Mouse (Mus musculus): ENCODE measurements around the gene Smco1. TPM values are rescaled to one million over a fixed set of nuclear protein-coding genes. Genes with fewer than 3 reads are reported as not detected.
"Not testable (repeated sequence)": the region's sequence is repeated elsewhere in the genome, so short reads cannot be mapped to it uniquely, and the experiment has no call there.

Gene Smco1
- polyA plus RNA-seq, 1 experiment from 2014 or later = not detected

DNA sequence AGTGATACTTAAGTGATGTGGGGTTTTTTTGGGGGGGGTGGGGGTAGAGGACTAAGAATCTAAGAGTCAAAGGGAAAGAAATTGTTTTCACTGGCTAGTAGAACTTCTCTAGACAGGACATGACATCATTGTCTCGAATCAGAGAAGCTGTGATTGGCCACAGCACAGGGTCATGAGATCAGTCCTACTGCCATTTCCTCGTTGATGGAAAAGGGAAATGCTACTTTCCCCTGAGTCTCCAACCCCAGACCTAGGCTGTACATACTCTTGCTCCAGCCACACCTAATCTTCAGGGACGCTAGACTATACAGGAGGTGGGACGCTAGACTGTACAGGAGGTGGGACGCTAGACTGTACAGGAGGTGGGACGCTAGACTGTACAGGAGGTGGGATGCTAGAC, 3.8 kb downstream of the Smco1 start:
- no peak for ATAC-seq (ENCODE audit: insufficient number of reproducible peaks, insufficient read depth, low FRiP score, low TSS enrichment, low read depth)
- peaks cover 4% of the 10 kb centered on the region for H3K36me3 ChIP-seq
- H3K9ac ChIP-seq = no peak overlapping the region
- no peak overlapping the region for H3K4me3 ChIP-seq
- no peak overlapping the region for H3K27ac ChIP-seq
- no peaks in the 10 kb centered on the region for H3K9me3 ChIP-seq
- H3K4me1 ChIP-seq = peaks cover 15% of the 10 kb centered on the region
- WGBS = 88% methylated on average over 6 of the region's 6 CpGs
- H3K4me2 ChIP-seq = no peak overlapping the region
- H3K27me3 ChIP-seq = no peaks in the 10 kb centered on the region

- 74% methylated on average over 1 of the region's 1 CpGs for WGBS
- ATAC-seq (ENCODE audit: insufficient number of reproducible peaks, insufficient read depth, low FRiP score, low TSS enrichment, low read depth) = no peak
- Histone ChIP-seq H3K9ac (no peak overlapping the region), H3K27me3 (no peaks in the 10 kb centered on the region), H3K4me1 (peaks cover 18% of the 10 kb centered on the region), H3K4me3 (no peak overlapping the region), H3K9me3 (no peaks in the 10 kb centered on the region), H3K36me3 (peaks cover 11% of the 10 kb centered on the region), H3K27ac (no peak overlapping the region), H3K4me2 (no peak overlapping the region)
Observed at GRCm38 (mm10) chr16:32275830-32276229, 4.6 kb downstream of the Smco1 start.

GRCm38 (mm10) chr16:32277308-32278256, 6.3 kb downstream of the Smco1 start, which contains the start of gene Rnf168:
TSS of gene Rnf168 (plus strand) at chr16:32277459.
- Histone ChIP-seq H3K9ac (peak within 1 kb of the TSS; percentile 94), H3K36me3 (peaks cover 14% of the 10 kb centered on the region), H3K4me1 (peaks cover 18% of the 10 kb centered on the region), H3K27ac (peak within 1 kb of the TSS; percentile 97), H3K9me3 (no peaks in the 10 kb centered on the region), H3K4me2 (peak within 1 kb of the TSS; percentile 73), H3K27me3 (no peaks in the 10 kb centered on the region), H3K4me3 (peak within 1 kb of the TSS; percentile 83)
- WGBS = under 1% methylated on average over 75 of the region's 75 CpGs
- peak; percentile 85 for ATAC-seq (ENCODE audit: insufficient number of reproducible peaks, insufficient read depth, low FRiP score, low TSS enrichment, low read depth)

GRCm38 (mm10) chr16:32278396-32278795, 7.1 kb downstream of the Smco1 start:
- peak overlapping the region; percentile 97 for H3K27ac ChIP-seq
- 41% methylated on average over 7 of the region's 7 CpGs for WGBS

GRCm38 (mm10) chr16:32280211-32280610, 8.9 kb downstream of the Smco1 start:
- peaks cover 39% of the 10 kb centered on the region for H3K36me3 ChIP-seq
- H3K27ac ChIP-seq = no peak overlapping the region
- no peaks in the 10 kb centered on the region for H3K9me3 ChIP-seq
- H3K4me3 ChIP-seq = peak overlapping the region; percentile 20
- H3K9ac ChIP-seq = no peak overlapping the region
- no peaks in the 10 kb centered on the region for H3K27me3 ChIP-seq
- H3K4me1 ChIP-seq = peaks cover 18% of the 10 kb centered on the region
- H3K4me2 ChIP-seq = peak overlapping the region; percentile 73
- no peak for ATAC-seq (ENCODE audit: insufficient number of reproducible peaks, insufficient read depth, low FRiP score, low TSS enrichment, low read depth)
- 95% methylated on average over 8 of the region's 8 CpGs for WGBS

More at GRCm38 (mm10) chr16:32278396-32278795, 7.1 kb downstream of the Smco1 start:
- no peak for ATAC-seq (ENCODE audit: insufficient number of reproducible peaks, insufficient read depth, low FRiP score, low TSS enrichment, low read depth)
- Histone ChIP-seq H3K4me3 (peak overlapping the region; percentile 83), H3K27me3 (no peaks in the 10 kb centered on the region), H3K4me1 (peaks cover 18% of the 10 kb centered on the region), H3K4me2 (peak overlapping the region; percentile 73), H3K9me3 (no peaks in the 10 kb centered on the region), H3K36me3 (peaks cover 21% of the 10 kb centered on the region), H3K9ac (peak overlapping the region; percentile 94)

DNA sequence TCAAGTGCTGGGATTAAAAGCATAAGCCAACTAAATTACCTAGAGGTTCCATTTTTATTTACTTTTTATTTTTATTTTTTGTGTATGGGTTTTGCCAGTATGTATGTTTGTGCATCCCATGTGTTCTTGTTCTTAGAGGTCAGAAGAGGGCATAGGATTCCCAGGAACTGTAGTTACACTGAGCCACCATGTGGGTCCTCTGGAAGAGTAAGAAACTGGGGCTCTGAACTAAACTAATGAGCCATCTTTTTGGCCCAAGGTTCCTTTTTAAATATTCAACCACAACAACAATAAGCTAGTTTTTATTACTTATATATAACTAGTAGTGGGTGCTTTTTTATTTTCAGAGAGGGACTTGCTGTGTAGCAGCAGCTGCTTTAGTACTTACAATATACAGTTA, 11.3 kb downstream of the Smco1 start:
- no peaks in the 10 kb centered on the region for H3K27me3 ChIP-seq
- H3K4me2 ChIP-seq = no peak overlapping the region
- H3K4me1 ChIP-seq = peaks cover 14% of the 10 kb centered on the region
- no peak for ATAC-seq (ENCODE audit: insufficient number of reproducible peaks, insufficient read depth, low FRiP score, low TSS enrichment, low read depth)
- H3K36me3 ChIP-seq = peaks cover 62% of the 10 kb centered on the region
- no peak overlapping the region for H3K27ac ChIP-seq
- no peak overlapping the region for H3K4me3 ChIP-seq
- H3K9ac ChIP-seq = no peak overlapping the region
- no peaks in the 10 kb centered on the region for H3K9me3 ChIP-seq

GRCm38 (mm10) chr16:32291821-32292220, 20.6 kb downstream of the Smco1 start:
- Histone ChIP-seq H3K27ac (no peak overlapping the region), H3K36me3 (peaks cover 61% of the 10 kb centered on the region), H3K4me2 (no peak overlapping the region), H3K9me3 (no peaks in the 10 kb centered on the region), H3K27me3 (no peaks in the 10 kb centered on the region), H3K9ac (no peak overlapping the region), H3K4me3 (no peak overlapping the region), H3K4me1 (no peaks in the 10 kb centered on the region)
- ATAC-seq (ENCODE audit: insufficient number of reproducible peaks, insufficient read depth, low FRiP score, low TSS enrichment, low read depth) = no peak
- 94% methylated on average over 4 of the region's 4 CpGs for WGBS

DNA sequence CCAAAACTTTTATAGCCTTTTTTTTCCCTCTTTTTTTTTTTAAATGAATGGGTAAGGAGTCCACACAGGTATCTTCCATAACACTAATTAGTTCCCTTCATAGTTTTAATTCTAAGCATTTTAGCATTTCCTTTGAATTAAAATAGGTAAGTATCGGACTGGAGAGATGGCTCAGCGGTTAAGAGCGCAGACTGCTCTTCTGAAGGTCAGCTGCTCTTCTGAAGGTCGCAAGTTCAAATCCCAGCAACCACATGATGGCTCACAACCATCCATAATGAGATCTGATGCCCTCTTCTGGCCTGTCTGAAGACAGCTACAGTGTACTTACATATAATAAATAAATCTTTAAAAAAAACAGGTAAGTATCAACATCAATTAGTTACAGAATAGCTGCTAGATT, 28.3 kb downstream of the Smco1 start:
- not testable (repeated sequence) for H3K4me1 ChIP-seq; H3K9me3 ChIP-seq; H3K9ac ChIP-seq; H3K27me3 ChIP-seq; H3K4me2 ChIP-seq; H3K27ac ChIP-seq; ATAC-seq (ENCODE audit: insufficient number of reproducible peaks, insufficient read depth, low FRiP score, low TSS enrichment, low read depth); H3K4me3 ChIP-seq
- WGBS = 95% methylated on average over 4 of the region's 4 CpGs
- H3K36me3 ChIP-seq = peaks cover 51% of the 10 kb centered on the region

DNA sequence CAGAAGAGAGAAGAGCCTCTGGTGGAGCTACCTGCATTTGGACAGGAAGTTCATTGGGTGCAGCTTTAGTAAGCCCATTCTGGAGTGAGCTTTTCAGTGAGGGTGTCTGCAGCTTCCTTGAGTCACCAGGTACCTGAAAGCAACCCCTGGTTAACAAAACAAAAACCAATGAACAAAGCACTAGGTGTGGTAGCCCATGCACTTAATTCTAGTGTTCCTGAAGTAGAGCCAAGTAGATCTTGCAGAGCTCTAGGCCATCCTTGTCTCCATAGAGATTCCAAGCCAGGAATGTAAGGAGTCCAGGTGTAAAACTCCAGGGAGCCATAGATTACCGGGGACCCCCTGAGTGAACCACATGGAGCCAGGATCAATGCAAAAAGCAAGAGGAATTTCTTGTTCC, 31.8 kb downstream of the Smco1 start:
- peaks cover 28% of the 10 kb centered on the region for H3K36me3 ChIP-seq
- ATAC-seq (ENCODE audit: insufficient number of reproducible peaks, insufficient read depth, low FRiP score, low TSS enrichment, low read depth) = no peak
- H3K9me3 ChIP-seq = no peaks in the 10 kb centered on the region
- H3K27ac ChIP-seq = no peak overlapping the region
- no peaks in the 10 kb centered on the region for H3K27me3 ChIP-seq
- H3K4me1 ChIP-seq = no peaks in the 10 kb centered on the region
- no peak overlapping the region for H3K4me2 ChIP-seq
- 61% methylated on average over 1 of the region's 1 CpGs for WGBS
- no peak overlapping the region for H3K9ac ChIP-seq
- no peak overlapping the region for H3K4me3 ChIP-seq

- peaks cover 20% of the 10 kb centered on the region for H3K36me3 ChIP-seq
- H3K4me3 ChIP-seq = no peak overlapping the region
- no peak overlapping the region for H3K9ac ChIP-seq
- H3K9me3 ChIP-seq = no peaks in the 10 kb centered on the region
- WGBS = 92% methylated on average over 7 of the region's 7 CpGs
- no peaks in the 10 kb centered on the region for H3K4me1 ChIP-seq
- no peaks in the 10 kb centered on the region for H3K27me3 ChIP-seq
- no peak overlapping the region for H3K4me2 ChIP-seq
- ATAC-seq (ENCODE audit: insufficient number of reproducible peaks, insufficient read depth, low FRiP score, low TSS enrichment, low read depth) = no peak
- H3K27ac ChIP-seq = no peak overlapping the region
Observed at GRCm38 (mm10) chr16:32303886-32304285, 32.6 kb downstream of the Smco1 start.

DNA sequence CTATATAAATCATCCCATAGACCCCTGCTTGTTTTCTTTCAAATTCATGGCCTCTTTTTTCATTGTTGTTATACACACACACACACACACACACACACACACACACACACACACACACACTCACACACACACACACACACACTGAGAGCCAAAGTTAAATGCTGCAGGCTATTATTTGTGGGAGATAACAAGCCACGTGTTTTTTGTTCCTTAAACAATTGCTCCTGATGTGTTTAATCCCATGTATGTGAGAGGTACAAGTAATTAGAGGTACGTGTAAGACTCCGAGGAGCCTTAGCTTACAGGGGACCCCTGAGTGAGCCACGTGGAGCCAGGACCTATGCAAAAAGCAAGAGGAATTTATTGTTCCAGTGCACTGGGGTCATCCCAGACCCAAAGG, 40.7 kb downstream of the Smco1 start:
- Histone ChIP-seq H3K4me3 (no peak overlapping the region), H3K36me3 (no peaks in the 10 kb centered on the region), H3K9ac (no peak overlapping the region), H3K27ac (no peak overlapping the region), H3K27me3 (no peaks in the 10 kb centered on the region), H3K4me1 (no peaks in the 10 kb centered on the region), H3K9me3 (no peaks in the 10 kb centered on the region), H3K4me2 (no peak overlapping the region)
- ATAC-seq (ENCODE audit: insufficient number of reproducible peaks, insufficient read depth, low FRiP score, low TSS enrichment, low read depth) = no peak
- 73% methylated on average over 4 of the region's 4 CpGs for WGBS

DNA sequence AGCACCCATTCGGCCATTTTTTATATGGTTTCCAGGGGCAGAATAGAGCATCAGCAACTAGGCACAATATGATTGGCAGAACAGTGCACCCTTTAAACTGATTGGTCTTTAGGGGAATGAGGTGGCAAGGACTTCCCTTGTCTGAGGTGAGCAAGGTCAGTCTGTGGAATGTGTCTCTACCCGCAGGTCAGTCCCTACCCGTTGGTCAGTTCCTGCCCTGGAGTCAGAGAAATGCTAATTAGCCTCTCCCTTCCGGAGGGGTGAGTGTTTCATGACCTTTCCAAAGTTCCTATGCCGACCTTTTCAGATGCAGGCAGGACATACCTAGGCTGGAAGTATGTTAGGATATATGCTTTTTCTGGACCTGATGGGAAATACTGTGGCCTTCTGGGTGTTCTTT, 41.1 kb downstream of the Smco1 start:
- 19% methylated on average over 5 of the region's 5 CpGs for WGBS

More for the DNA sequence above, 41.1 kb downstream of the Smco1 start:
- Histone ChIP-seq H3K9me3 (no peaks in the 10 kb centered on the region), H3K27ac (no peak overlapping the region), H3K36me3 (no peaks in the 10 kb centered on the region), H3K4me3 (no peak overlapping the region), H3K4me1 (no peaks in the 10 kb centered on the region), H3K4me2 (no peak overlapping the region), H3K27me3 (no peaks in the 10 kb centered on the region), H3K9ac (no peak overlapping the region)
- ATAC-seq (ENCODE audit: insufficient number of reproducible peaks, insufficient read depth, low FRiP score, low TSS enrichment, low read depth) = no peak

Data from embryonic facial prominence, embryonic 13.5 days (tissue).